Mouse (Mus musculus) embryonic facial prominence, embryonic 15.5 days (tissue): ENCODE measurements around the gene Ppm1b. TPM values are rescaled to one million over a fixed set of nuclear protein-coding genes. Genes with fewer than 3 reads are reported as not detected.

Experiments
- ATAC-seq: fragments of 200-750 bp; cut with Nextera tagmentation; 2 replicates; pipeline ENCODE4 v1.8.0; 2017; ENCODE audit warnings: low read depth, moderate TSS enrichment; ENCODE audit not compliant: insufficient number of reproducible peaks, low FRiP score, low TSS enrichment
- H3K27ac ChIP-seq: fragments of 300-500 bp; sonication (generic); replicated peaks from 2 replicates; pipeline ENCODE4 v1.5.1; 2015; ENCODE audit warnings: mild to moderate bottlenecking, inconsistent platforms
- H3K27me3 ChIP-seq: fragments of 300-500 bp; sonication (generic); 2 replicates; pipeline ENCODE4 v1.6.1; 2015; ENCODE audit warnings: inconsistent platforms
- H3K36me3 ChIP-seq: fragments of 300-500 bp; sonication (generic); 2 replicates; pipeline ENCODE4 v1.6.1; 2015; ENCODE audit warnings: mild to moderate bottlenecking, inconsistent platforms
- H3K4me1 ChIP-seq: fragments of 300-500 bp; sonication (generic); 2 replicates; pipeline ENCODE4 v1.6.1; 2015; ENCODE audit warnings: inconsistent platforms
- H3K4me2 ChIP-seq: fragments of 300-500 bp; sonication (generic); replicated peaks from 2 replicates; pipeline ENCODE4 v1.6.1; 2015; ENCODE audit warnings: mild to moderate bottlenecking, inconsistent platforms
- H3K4me3 ChIP-seq: fragments of 300-500 bp; sonication (generic); replicated peaks from 2 replicates; pipeline ENCODE4 v1.5.1; 2015; ENCODE audit warnings: mild to moderate bottlenecking, inconsistent platforms
- H3K9ac ChIP-seq: fragments of 300-500 bp; sonication (generic); 2 replicates; pipeline ENCODE4 v1.6.1; 2015; ENCODE audit warnings: inconsistent platforms
- H3K9me3 ChIP-seq: fragments of 300-500 bp; sonication (generic); replicated peaks from 2 replicates; pipeline ENCODE4 v1.6.1; 2016; ENCODE audit warnings: inconsistent platforms
- WGBS: fragments of 180-500 bp; shearing (Covaris S2); methylation state at CpG from one replicate; pipeline ENCODE4 v1.1.7; 2015; 5-methylcytosine and 5-hydroxymethylcytosine counted together
- polyA plus RNA-seq: library from polyadenylated mRNA; unstranded; fragments of >200 nt; fragmentation: Nextera tagmentation; extraction: Ambion mirVana; gene quantifications from 2 replicates; pipeline ENCODE4 v1.2.1, GENCODE M21; 2015

Gene Ppm1b
- polyA plus RNA-seq, 1 experiment from 2014 or later: 72.0 TPM

- Histone ChIP-seq H3K4me3 (no peak overlapping the region), H3K27ac (no peak overlapping the region), H3K4me2 (0 out of 2 replicates have a peak overlapping the region, but pooled peaks have one; percentile 24), H3K27me3 (no peaks in the 10 kb centered on the region), H3K4me1 (peaks cover 4% of the 10 kb centered on the region; the same call in 1 of the 2 replicates), H3K9ac (no peak overlapping the region), H3K36me3 (no peaks in the 10 kb centered on the region), H3K9me3 (no peaks in the 10 kb centered on the region)
- no peak for ATAC-seq
- 82% methylated on average over 8 of the region's 8 CpGs for WGBS
These were observed 67.7 kb downstream of the Ppm1b start for GRCm38 (mm10) chr17:85024237-85024636.

GRCm38 (mm10) chr17:85025151-85025550, 68.6 kb downstream of the Ppm1b start:
- Histone ChIP-seq H3K27ac (no peak overlapping the region), H3K9me3 (no peaks in the 10 kb centered on the region), H3K36me3 (no peaks in the 10 kb centered on the region), H3K27me3 (no peaks in the 10 kb centered on the region), H3K4me2 (no peak overlapping the region), H3K4me3 (no peak overlapping the region), H3K4me1 (peaks cover 4% of the 10 kb centered on the region; the same call in 1 of the 2 replicates), H3K9ac (no peak overlapping the region)
- WGBS: 92% methylated on average over 6 of the region's 6 CpGs
- no peak for ATAC-seq

- H3K4me1 ChIP-seq: peaks cover 4% of the 10 kb centered on the region; the same call in 1 of the 2 replicates
- no peak overlapping the region for H3K27ac ChIP-seq
- H3K4me3 ChIP-seq: no peak overlapping the region
- no peaks in the 10 kb centered on the region for H3K36me3 ChIP-seq
- no peaks in the 10 kb centered on the region for H3K27me3 ChIP-seq
- no peak overlapping the region for H3K4me2 ChIP-seq
- no peak for ATAC-seq
- no peaks in the 10 kb centered on the region for H3K9me3 ChIP-seq
- WGBS: 86% methylated on average over 6 of the region's 6 CpGs
- H3K9ac ChIP-seq: no peak overlapping the region
These were observed 69.9 kb downstream of the Ppm1b start for GRCm38 (mm10) chr17:85026436-85026835.

DNA sequence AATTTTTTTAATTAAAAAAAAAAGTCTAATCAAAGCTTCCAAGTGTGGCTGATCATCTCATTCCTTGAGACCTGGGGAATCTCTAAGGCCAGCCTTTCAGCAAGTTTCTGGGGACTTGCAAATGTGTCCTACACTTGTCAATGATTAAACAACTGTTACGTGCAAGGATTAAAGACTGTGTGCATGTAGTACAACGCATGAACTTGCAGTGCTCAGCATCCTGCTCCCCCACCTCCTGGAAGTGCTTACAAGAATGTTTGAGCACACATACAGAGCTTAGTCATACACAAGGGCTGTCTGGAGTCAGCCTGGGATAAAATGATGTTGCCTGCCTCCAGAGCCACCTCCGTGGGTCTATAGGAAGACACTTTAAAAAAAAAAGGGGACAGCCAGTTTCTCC, 70.7 kb downstream of the Ppm1b start:
- ATAC-seq: no peak
- Histone ChIP-seq H3K9ac (no peak overlapping the region), H3K4me1 (peaks cover 4% of the 10 kb centered on the region; the same call in 1 of the 2 replicates)

DNA sequence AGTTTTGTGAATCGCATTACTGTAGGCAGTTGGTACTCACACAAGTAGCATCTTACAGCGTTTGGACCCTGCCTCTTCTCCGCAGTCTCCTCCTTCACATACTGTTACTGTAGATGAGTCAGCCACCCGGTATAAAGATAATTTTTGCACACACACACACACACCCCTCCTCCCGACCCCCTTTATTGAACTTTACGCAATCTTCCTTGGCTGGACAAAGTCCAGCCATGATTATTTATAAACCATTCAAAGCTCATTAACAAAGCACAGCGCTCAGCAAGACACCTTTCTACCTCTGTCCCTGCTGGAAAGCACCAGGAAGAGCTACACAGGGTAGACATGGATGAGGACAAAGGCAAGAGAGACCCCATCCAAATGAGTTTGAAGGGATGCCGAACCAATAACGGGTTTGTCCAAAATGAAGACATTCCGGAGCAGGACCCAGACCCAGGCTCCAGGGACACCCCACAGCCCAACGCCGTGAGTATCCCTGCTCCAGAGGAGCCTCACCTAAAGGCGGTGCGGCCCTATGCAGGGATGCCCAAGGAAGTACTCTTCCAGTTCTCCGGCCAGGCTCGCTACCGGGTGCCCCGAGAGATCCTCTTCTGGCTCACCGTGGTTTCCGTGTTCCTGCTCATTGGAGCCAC, 71.7 kb downstream of the Ppm1b start, which contains the start of gene Slc3a1:
Gene Slc3a1, plus strand, starts transcription at position 284 of the 647 bp plus-strand sequence.
- Histone ChIP-seq H3K9me3 (no peaks in the 10 kb centered on the region), H3K4me3 (no peak within 1 kb of the TSS), H3K36me3 (no peaks in the 10 kb centered on the region), H3K9ac (no peak within 1 kb of the TSS), H3K4me1 (peaks cover 3% of the 10 kb centered on the region; the same call in 1 of the 2 replicates), H3K27me3 (no peaks in the 10 kb centered on the region), H3K4me2 (no peak within 1 kb of the TSS), H3K27ac (no peak within 1 kb of the TSS)
- 91% methylated on average over 20 of the region's 20 CpGs for WGBS
- ATAC-seq: no peak

More for the DNA sequence above, 70.7 kb downstream of the Ppm1b start:
- WGBS: 78% methylated on average over 3 of the region's 3 CpGs
- Histone ChIP-seq H3K4me3 (no peak overlapping the region), H3K4me2 (no peak overlapping the region), H3K27me3 (no peaks in the 10 kb centered on the region), H3K36me3 (no peaks in the 10 kb centered on the region), H3K9me3 (no peaks in the 10 kb centered on the region), H3K27ac (no peak overlapping the region)

- Histone ChIP-seq H3K36me3 (no peaks in the 10 kb centered on the region), H3K9me3 (no peaks in the 10 kb centered on the region), H3K4me3 (no peak overlapping the region), H3K27me3 (no peaks in the 10 kb centered on the region), H3K27ac (no peak overlapping the region), H3K4me2 (no peak overlapping the region), H3K9ac (no peak overlapping the region), H3K4me1 (no peaks in the 10 kb centered on the region)
- no peak for ATAC-seq
- 93% methylated on average over 10 of the region's 10 CpGs for WGBS
These were observed 72.3 kb downstream of the Ppm1b start for GRCm38 (mm10) chr17:85028797-85029196.

DNA sequence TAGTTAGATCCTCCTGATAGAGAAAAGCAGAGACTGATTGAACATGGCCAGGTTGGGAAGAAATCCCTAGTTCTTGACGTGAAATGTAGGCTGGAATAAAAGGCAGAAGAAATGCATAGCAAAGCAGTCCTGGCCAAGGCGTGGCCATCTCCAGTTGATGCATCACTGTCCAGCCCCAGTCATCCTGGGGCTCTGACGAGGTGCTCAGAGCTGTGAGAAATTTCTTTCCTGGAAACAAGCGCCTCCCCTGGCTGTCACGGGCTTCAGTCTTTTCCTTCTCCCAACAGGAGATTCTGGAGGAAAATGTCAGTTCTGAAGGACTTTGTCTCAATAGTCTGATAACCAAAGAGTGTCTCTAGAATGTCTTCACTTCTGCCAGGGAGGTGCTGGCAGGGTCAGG, 74.1 kb downstream of the Ppm1b start:
- ATAC-seq: no peak
- Histone ChIP-seq H3K9me3 (no peaks in the 10 kb centered on the region), H3K27me3 (no peaks in the 10 kb centered on the region), H3K4me1 (no peaks in the 10 kb centered on the region), H3K4me2 (no peak overlapping the region), H3K27ac (no peak overlapping the region), H3K4me3 (no peak overlapping the region), H3K36me3 (no peaks in the 10 kb centered on the region), H3K9ac (no peak overlapping the region)
- WGBS: 72% methylated on average over 5 of the region's 5 CpGs

DNA sequence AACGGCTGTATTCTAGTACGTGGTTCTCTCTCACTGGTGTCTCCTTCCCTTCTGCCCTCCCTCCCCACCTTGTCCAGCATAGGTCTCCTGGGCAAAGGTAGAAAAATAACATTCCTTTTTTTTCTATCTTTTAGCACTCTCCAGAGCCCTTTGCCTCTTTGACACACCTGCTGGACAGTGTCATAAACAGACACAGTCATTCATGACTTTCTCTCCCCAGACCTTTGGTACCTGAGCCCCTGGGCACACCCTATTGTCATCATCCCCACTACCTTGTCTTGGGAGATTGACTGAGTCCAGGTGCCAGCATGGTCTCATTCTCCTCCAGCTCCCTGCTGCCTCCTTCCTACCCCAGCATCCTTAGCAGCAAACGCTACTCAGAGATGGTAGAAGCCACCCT, 76.5 kb downstream of the Ppm1b start:
- no peaks in the 10 kb centered on the region for H3K27me3 ChIP-seq
- no peak for ATAC-seq
- no peak overlapping the region for H3K4me2 ChIP-seq
- no peaks in the 10 kb centered on the region for H3K4me1 ChIP-seq
- no peaks in the 10 kb centered on the region for H3K36me3 ChIP-seq
- no peaks in the 10 kb centered on the region for H3K9me3 ChIP-seq
- no peak overlapping the region for H3K9ac ChIP-seq
- 78% methylated on average over 3 of the region's 3 CpGs for WGBS
- no peak overlapping the region for H3K4me3 ChIP-seq
- no peak overlapping the region for H3K27ac ChIP-seq

DNA sequence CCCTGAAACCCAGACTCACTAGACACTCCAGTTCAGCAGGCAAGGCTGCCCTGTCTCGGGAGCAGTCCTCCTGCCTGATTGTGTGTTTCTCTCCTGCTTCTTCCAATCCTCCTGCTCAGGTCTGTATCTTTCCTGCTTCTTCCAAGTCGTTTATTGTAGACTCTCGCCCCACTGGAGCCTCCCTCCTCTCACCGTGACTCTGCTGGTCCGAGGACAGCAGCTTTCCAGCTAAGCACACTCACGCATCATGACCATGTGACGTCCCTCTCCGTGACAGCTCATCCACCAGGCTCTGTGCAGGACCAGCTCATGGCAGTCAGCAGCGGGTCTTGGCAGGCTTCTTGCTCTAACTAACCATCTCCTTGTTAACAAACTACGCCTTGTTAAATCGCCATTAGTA, 77.5 kb downstream of the Ppm1b start:
- Histone ChIP-seq H3K4me1 (no peaks in the 10 kb centered on the region), H3K27ac (no peak overlapping the region), H3K9me3 (no peaks in the 10 kb centered on the region), H3K27me3 (no peaks in the 10 kb centered on the region), H3K36me3 (no peaks in the 10 kb centered on the region), H3K4me2 (no peak overlapping the region), H3K9ac (no peak overlapping the region), H3K4me3 (no peak overlapping the region)
- 64% methylated on average over 11 of the region's 11 CpGs for WGBS
- no peak for ATAC-seq

DNA sequence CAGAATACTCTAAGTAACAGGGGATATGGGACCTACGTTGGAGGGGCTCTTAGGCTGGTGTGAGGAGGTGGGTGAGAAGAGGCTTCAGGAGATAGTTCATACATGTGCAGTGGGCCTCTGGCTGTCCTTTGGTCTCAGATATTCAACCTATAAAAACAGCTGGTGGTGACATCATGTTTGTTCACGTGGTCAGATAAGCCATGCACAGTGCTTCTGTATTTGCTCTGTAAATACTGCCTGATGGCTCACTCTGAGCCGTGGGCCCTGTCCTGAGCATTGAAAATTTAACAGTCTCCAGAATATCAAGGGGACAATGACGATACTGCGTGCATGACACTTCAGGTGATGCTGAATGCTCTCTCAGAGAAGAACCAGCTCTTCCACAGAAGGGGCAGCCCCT, 81.3 kb downstream of the Ppm1b start:
- H3K9me3 ChIP-seq: no peaks in the 10 kb centered on the region
- no peaks in the 10 kb centered on the region for H3K27me3 ChIP-seq
- H3K4me3 ChIP-seq: no peak overlapping the region
- no peak overlapping the region for H3K27ac ChIP-seq
- 81% methylated on average over 5 of the region's 5 CpGs for WGBS
- H3K4me2 ChIP-seq: no peak overlapping the region
- no peaks in the 10 kb centered on the region for H3K4me1 ChIP-seq
- H3K9ac ChIP-seq: no peak overlapping the region
- no peak for ATAC-seq
- H3K36me3 ChIP-seq: no peaks in the 10 kb centered on the region

- Histone ChIP-seq H3K4me1 (no peaks in the 10 kb centered on the region), H3K4me2 (no peak overlapping the region), H3K9ac (no peak overlapping the region), H3K27me3 (no peaks in the 10 kb centered on the region), H3K27ac (no peak overlapping the region), H3K36me3 (no peaks in the 10 kb centered on the region), H3K9me3 (no peaks in the 10 kb centered on the region), H3K4me3 (no peak overlapping the region)
- 79% methylated on average over 4 of the region's 4 CpGs for WGBS
- ATAC-seq: no peak
These were observed 81.8 kb downstream of the Ppm1b start for GRCm38 (mm10) chr17:85038311-85038710.

DNA sequence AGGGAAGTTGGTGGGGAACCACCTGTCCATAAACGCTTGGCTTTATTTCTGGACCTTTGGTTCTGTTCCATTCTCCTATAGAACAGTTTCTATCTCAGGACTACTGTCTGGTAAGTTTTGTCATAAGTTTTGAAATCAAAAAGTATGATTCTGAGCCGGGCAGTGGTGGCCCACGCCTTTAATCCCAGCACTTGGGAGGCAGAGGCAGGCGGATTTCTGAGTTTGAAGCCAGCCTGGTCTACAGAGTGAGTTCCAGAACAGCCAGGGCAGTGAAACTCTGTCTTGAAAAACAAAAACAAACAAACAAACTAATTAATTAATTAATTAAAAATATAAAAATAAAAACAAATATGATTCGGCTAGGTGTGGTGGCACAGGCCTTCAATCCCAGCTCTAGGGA, 82.2 kb downstream of the Ppm1b start:
- Histone ChIP-seq H3K36me3 (no peaks in the 10 kb centered on the region), H3K9me3 (no peaks in the 10 kb centered on the region), H3K27me3 (no peaks in the 10 kb centered on the region), H3K27ac (no peak overlapping the region), H3K4me2 (no peak overlapping the region), H3K9ac (no peak overlapping the region), H3K4me1 (no peaks in the 10 kb centered on the region), H3K4me3 (no peak overlapping the region)
- WGBS: 89% methylated on average over 5 of the region's 5 CpGs
- no peak for ATAC-seq
